Mouse (Mus musculus): ENCODE measurements at regions not wholly inside any gene's neighbourhood (a gene's known extent, or its start where the extent isn't known, plus 50 kb on each side); places are given as distances from the start of the nearest gene placed in this dataset.
A peak's percentile ranks its signal among the peaks of the same experiment; 100 is the strongest.
"Not testable (repeated sequence)": the region's sequence is repeated elsewhere in the genome, so short reads cannot be mapped to it uniquely, and the experiment has no call there.

DNA sequence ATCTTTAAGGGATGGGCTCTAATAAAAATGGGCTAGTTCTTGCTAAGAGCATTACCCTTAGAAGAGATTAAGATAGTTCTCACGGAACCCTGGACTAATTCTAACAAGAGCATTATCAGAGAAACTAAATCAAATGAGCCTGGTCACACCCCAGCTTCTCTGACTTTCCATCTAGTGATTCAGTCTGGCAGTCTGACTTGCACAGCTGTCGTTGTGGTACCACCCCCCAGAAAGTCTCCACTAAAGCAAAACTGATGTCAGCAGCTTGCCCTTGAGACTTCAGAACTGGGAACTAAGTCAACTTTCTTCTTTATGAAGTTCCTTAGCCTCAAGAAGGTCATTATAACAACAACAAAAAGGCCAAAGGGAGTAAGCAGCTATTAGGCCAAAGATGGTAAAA, 126.5 kb upstream of the Max start:
- no peak for DNase-seq

DNA sequence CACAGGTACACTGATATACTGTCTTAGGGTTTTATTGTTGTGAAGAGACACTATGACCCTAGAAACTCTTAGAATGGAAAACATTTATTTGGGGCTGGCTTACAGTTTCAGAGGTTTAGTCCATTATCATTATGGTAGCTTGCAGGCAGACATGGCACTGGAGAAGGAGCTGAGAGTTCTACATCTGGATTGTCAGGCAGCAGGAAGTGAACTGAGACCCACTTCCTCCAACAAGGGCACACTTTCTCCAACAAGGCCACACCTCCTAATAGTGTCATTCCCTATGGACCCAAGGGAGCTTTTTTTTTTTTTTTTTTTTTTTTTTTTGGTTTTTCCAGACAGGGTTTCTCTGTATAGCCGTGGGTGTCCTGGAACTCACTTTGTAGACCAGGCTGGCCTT, 124.9 kb upstream of the Max start:
- not testable (repeated sequence) for DNase-seq

GRCm38 (mm10) chr12:77085894-77086293, 123.9 kb upstream of the Max start:
- no peak for DNase-seq

DNA sequence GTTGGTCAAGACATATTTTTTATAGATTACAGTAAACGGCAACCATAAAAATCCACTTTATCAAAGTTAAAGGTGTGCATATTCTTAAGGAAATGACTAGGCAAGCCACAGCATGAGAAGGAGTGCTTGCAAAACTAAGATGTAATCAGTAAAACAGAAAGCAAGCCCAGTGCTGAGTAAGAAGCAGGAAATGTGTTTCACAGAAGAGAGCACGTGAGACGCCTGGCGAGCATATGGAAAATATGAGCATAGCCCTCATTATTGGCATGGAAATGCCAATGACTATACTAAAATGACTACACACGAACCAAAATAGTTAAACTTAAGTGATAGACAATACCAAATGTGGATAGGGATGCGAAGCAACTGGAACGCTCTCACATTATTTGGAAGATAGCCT, 123.2 kb upstream of the Max start:
- no peak for DNase-seq

GRCm38 (mm10) chr12:77084744-77085143, 122.7 kb upstream of the Max start:
- no peak for DNase-seq

DNA sequence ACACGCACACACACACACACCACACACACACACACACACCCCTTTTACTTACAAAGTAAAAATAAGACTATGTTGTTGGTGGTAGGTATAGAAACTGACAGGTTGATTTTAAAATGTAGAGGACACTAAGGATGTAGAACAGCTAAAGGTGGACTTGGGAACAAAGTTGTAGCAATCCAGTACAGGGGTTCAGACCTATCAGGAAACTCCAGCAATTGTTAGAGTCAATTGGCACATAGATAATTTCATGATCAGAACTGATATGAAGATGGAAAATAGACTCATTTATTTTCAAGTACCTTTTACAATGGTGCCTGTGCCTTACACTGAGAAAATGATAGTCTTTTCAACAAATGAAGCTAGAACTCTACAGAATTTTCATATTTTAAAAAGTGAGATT, 122.3 kb upstream of the Max start:
- no peak for DNase-seq

- DNase-seq, result no peak
These were observed 121.8 kb upstream of the Max start for GRCm38 (mm10) chr12:77083760-77084159.

GRCm38 (mm10) chr12:77081774-77082173, 119.8 kb upstream of the Max start:
- DNase-seq, result no peak

DNA sequence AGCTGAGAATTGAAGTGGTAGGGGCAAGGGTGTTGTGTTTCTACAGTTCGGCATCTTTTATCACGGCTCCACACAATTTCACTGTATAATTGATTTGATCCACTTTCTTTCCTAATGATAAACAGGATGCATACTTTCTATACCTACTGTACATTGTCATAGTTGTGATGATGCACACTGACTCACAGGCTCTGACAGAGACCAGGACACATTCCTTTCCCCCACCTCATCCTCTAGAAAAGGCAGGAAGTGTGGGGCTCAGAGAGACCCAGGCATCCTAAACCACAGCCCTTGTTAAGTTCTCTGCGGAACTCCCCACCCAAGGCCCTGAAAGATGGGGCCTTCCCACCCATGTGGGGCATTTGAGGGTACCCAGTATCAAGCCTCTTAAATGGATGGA, 117.5 kb upstream of the Max start:
- no peak for DNase-seq

GRCm38 (mm10) chr12:77076678-77077077, 114.7 kb upstream of the Max start:
- DNase-seq, result no peak

GRCm38 (mm10) chr12:77074602-77075001, 112.6 kb upstream of the Max start:
- no peak for DNase-seq

- no peak for DNase-seq
These were observed 109.7 kb upstream of the Max start for GRCm38 (mm10) chr12:77071700-77072099.

DNA sequence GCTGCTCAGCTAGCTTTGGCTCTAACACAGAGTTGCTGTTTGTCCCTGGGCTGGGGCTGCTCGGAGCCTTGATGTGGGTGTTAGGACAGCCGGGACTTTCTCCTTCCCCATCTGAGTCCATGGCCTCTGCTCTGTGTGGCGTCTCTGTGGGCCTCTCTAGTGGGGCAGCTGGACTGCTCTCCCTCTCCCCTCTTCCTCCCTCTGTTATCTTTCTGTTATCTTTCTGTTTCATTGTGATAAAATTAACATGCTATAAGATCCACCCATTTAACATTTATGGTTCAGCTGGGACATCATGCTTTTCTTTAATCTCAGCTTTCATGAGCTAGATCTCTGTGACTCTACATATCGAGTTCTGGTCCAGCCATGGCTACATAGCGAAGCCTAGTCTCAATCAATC, 105.9 kb upstream of the Max start:
- no peak for DNase-seq

GRCm38 (mm10) chr12:77067115-77067514, 105.1 kb upstream of the Max start:
- DNase-seq, result no peak

- no peak for DNase-seq
These were observed 103.9 kb upstream of the Max start for GRCm38 (mm10) chr12:77065645-77066512.

GRCm38 (mm10) chr12:77064048-77064447, 102.0 kb upstream of the Max start:
- DNase-seq, result no peak

DNA sequence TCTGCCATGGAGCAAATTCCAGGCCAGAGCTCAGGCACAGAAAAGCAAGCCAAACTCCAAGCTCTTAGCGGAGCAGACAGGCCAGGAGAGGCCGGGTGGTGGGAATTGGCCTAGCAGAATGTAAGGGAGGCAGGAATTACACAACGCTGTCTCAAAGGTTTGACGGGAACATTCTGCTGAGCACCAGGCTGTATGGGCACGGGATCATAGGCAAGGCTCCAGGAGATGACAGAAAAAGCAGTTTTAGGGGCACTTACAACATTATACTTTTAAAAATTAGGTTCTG, 99.5 kb upstream of the Max start:
- DNase-seq, result peak; percentile 38 to 41

GRCm38 (mm10) chr12:77060766-77061561, 99.0 kb upstream of the Max start:
- peak; percentile 43 to 46 for DNase-seq

DNA sequence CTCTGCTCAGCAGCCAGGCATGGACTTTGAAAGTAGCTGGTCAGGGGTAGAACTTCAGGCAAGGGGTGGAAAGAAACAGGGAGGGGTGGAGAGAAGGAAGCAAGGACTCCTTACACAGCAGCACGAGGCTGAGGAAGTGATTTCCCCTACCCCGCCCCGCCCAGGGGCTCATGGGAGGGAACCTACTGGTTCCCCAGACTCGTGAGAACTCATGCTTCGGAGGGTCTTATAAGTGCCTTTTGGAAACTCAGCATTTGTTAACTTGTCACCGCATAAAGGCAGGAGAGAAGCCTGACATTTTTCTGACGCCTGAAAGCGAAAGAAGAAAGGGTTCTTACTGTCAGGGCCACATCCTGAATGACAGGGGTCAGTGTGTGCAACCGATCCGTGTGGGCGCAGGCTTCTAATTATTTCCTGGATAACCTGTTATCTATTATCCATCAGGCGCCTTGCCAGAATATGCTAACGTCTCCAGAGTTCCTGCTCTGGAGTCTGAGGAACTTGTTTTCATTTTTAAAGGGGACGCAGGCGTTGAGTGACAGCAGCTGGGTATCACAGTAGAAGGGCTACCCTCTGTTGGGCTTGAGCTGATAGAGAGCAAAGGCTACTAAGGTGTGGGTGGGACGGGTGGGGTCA, 98.2 kb upstream of the Max start:
- DNase-seq, result peak; percentile 78 to 81

GRCm38 (mm10) chr12:77059679-77060059, 97.7 kb upstream of the Max start:
- DNase-seq, result no peak

DNA sequence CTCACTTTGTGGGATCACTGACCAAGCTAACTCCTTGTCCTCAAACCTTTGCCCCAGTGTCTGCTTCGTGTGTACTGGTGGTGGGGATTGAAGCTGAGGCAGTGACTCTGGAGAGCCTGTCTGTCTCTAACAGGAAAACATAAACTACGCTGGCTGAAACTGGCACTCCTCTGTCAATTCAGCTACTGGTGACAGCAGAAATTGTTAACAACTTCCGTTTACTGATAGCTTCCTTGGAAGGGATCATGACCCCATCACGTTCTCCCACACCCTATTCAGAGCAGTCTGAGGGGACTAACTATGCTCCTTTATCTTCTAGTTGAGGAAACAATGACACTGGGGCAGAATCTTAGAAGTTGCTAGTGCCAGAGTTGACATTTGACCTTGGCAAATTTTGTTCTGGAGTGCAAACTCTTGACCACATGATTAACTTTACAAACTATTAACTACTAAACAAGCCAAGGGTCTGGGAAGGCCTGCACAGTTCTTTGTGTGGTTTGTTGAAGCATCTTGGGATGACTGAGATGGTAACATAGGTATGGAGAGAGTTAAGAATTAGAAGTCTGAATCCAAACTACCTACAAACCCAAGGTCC, 96.7 kb upstream of the Max start:
- no peak for DNase-seq

GRCm38 (mm10) chr12:77056748-77057370, 94.9 kb upstream of the Max start:
- no peak for DNase-seq

DNA sequence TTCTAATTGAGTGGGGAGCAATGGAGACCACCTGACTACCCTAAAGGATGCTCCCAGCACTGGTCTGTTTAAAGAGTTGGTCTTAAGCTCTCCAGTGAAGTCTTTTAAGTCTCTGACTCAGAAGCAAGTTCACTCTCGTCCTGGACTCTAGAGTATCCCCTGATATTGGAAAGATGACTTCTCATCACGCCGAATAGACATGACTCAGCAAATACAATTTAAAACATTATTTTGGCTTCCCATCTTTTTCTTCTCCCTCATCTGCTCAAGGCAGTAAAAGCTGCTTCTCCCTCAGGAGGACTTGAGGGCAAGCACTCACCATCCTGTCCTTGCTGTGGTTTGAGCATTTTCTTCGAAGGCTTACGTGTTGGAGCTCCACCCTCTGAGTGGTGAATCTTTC, 92.7 kb upstream of the Max start:
- no peak for DNase-seq

All from kidney, adult 8-10 months (tissue).